Mouse (Mus musculus) adrenal gland (tissue): Measurements from ENCODE around the gene Catsperd.
"Not testable (repeated sequence)": the region's sequence is repeated elsewhere in the genome, so short reads cannot be mapped to it uniquely, and the experiment has no call there.

Experiments
- intact Hi-C: fragments of 180-260 bp; cut with DNase I; formaldehyde crosslinking; loops from one replicate; pipeline ENCODE4 v1.15.1; 2025

Catsperd gene

DNA sequence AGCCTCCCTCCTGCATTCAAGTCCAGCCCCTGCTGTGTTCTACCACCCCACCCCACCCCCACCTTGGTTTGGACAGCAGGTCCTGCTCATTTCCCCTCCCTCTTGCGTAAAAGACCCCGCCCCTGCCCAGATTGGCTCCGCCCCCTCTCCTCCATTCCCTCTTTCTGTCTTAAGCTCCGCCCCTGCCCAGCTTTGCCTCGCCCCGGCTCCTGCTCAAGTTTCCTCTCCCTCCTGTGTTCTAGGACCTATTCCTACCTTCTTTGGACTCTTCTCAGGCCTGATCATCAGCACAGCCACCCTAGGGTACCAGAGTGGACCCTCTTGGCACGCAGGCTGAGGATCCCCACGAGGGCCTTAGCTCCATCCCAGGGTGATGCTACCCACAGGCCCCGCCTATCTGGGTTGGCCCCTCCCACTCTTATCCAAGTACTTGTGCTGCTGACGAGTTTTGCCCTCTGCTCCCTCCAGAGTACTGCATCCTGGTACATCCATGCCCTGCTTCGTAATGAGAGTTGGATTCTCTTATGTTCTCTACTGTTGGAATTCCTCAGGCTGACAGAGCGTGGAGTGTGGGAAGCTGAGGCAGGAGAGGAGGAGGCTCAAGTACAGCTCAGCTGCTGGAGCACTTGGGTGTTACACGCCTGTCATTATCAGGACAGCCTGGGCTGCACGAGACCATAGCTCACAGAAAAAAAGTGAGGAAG lies 15.9 kb upstream of the Catsperd start:
- intact Hi-C loops: loop anchor here (5.0 kb wide), 1 partner anchor 55 kb away; no protein-coding TSS in a partner anchor

- intact Hi-C loops: loop anchor here (5.0 kb wide), 1 partner anchor 55 kb away; no protein-coding TSS in a partner anchor
Measured at GRCm38 (mm10) chr17:56612565-56612939, 15.4 kb upstream of the Catsperd start.

GRCm38 (mm10) chr17:56613236-56613844 lies 14.6 kb upstream of the Catsperd start, which contains the start of gene Rpl36:
Gene Rpl36, plus strand, starts transcription at chr17:56613416.
- intact Hi-C loops: loop anchor here (5.0 kb wide), 1 partner anchor 54 kb away; no protein-coding TSS in a partner anchor

DNA sequence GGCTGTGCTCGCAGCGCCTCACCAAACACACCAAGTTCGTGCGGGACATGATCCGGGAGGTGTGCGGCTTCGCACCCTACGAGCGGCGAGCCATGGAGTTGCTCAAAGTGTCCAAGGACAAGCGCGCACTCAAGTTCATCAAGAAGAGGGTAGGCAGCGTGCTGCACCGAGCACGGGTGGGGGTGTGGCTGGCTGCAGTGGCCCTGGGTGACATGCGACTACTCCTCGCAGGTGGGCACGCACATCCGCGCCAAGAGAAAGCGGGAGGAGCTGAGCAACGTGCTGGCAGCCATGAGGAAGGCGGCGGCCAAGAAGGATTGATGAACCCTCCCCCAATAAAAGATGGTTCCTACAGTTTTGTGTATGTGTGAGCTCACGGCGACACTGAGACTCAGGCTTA lies 14.1 kb upstream of the Catsperd start:
- intact Hi-C loops: loop anchor here (5.0 kb wide), 1 partner anchor 53 kb away; no protein-coding TSS in a partner anchor

- intact Hi-C loops: loop anchor here (5.0 kb wide), 1 partner anchor 53 kb away; no protein-coding TSS in a partner anchor
Measured at GRCm38 (mm10) chr17:56614391-56615135, 13.4 kb upstream of the Catsperd start.

DNA sequence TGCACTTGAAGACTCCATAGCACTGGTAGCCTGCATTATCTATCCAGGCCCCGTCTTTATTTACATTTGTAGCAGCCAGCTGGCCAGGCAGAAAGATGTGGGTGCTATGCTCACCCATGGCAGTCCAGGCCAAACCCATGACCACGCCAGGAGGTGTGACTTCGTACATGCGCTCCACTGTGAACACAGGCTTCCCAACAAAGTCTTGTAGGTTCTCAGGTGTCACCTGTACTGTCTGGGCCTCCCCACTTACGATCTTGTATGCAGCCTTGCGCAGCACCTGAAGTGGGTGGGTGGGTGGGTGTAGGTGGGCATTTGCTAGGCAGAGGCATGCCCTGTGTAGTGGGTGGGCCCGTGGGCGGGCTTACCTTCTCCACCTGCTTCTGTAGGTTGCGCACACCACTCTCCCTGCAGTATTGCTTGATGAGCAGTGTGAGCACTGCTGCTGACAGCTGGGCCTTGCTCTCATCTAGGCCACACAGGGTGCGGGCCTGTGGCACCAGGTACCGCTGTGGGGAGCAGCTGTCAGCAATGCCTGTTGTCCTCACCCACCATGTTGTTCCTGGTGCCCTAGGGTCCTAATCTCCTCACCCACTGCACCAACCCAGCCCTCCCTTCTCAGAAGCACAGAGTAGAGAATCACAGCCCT lies 12.7 kb upstream of the Catsperd start:
- intact Hi-C loops: no loop called here

- intact Hi-C loops: no loop called here
Measured at GRCm38 (mm10) chr17:56615792-56616191, 12.2 kb upstream of the Catsperd start.

- intact Hi-C loops: no loop called here
Measured at GRCm38 (mm10) chr17:56616725-56617124, 11.2 kb upstream of the Catsperd start.

- intact Hi-C loops: no loop called here
Measured at GRCm38 (mm10) chr17:56617628-56618027, 10.3 kb upstream of the Catsperd start.

GRCm38 (mm10) chr17:56625495-56625894 lies 2.4 kb upstream of the Catsperd start:
- intact Hi-C loops: no loop called here

GRCm38 (mm10) chr17:56626260-56626659 lies 1.7 kb upstream of the Catsperd start:
- intact Hi-C loops: no loop called here

DNA sequence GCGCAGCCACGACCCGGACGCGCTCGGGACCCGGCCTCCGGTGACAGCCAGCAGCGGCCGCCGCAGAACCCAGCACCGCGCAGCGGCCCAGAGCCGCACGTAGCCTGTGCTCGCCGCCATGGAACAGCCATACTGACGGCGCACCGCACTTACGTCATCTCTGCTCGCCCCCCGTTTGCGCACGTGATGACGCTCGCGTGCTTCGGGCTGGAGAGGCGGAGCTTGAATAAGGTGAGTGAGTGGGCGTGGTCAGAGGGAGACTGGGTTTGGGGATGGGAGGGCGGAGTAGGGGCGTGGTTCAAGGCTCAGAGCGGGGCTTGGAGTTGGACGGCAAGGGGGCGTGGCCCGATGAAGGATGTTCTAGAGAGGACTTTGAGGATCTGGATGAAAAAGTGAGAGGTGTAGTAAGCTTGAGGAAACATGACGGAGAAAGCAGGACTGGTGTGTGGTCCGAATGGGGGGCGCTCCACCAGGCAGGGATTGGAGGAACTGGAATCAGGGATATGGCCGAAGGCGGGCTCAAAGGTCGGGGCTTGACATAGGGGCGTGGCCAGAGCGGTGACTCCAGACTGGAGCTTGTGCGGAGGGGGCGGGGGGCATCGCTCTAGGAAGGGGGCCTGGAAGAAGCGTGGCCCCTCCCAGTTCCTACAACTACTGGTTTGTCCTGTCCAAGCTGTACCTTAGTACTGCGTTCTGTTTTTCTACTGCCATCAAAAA lies 1.0 kb upstream of the Catsperd start, which contains the start of gene Lonp1:
Lonp1 (minus strand) TSS at position 134 of the 717 bp plus-strand sequence.
- intact Hi-C loops: no loop called here

DNA sequence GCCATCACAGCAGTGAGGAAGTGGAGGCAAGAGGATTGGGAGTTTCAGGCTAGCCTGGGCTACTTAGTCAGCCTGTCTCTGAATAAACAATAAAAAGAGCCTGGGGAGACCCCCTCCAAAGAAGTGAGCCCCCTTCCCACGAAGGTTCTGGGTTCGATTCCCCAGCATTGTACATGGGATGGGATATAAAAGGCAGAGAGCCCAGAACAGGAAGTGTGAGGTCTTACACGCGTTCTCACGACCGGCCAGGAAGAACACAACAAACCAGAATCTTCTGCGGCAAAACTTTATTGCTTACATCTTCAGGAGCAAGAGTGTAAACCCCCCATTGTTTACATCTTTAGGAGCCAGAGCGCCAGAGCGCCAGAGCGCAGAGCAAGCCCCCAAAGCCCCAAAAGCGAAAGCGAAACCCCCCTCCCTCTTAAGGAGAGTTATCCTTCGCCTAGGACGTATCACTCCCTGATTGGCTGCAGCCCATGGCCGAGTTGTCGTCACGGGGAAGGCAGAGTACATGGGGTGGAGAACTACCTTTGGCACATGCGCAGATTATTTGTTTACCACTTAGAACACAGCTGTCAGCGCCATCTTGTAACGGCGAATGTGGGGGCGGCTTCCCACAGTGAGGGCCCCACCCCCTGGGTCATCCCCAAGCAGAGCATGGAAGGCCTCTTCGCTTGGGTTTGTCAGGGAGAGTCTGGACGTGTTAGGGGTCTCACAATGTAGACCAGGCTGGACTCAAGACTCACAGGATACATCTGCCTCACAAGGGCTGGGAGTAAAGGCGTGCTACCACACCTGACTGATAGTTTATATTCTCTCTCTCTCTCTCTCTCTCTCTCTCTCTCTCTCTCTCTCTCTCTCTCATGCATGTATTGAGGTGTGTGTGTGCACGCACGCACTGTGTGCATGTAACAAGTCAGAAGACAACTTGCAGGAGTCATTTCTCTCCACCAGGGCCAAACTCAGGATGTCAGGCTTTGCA lies 2.1 kb downstream of the Catsperd start:
- intact Hi-C loops: not testable (repeated sequence)

GRCm38 (mm10) chr17:56631807-56632206 lies 3.9 kb downstream of the Catsperd start:
- intact Hi-C loops: no loop called here

- intact Hi-C loops: no loop called here
Measured at GRCm38 (mm10) chr17:56634023-56634422, 6.1 kb downstream of the Catsperd start.

DNA sequence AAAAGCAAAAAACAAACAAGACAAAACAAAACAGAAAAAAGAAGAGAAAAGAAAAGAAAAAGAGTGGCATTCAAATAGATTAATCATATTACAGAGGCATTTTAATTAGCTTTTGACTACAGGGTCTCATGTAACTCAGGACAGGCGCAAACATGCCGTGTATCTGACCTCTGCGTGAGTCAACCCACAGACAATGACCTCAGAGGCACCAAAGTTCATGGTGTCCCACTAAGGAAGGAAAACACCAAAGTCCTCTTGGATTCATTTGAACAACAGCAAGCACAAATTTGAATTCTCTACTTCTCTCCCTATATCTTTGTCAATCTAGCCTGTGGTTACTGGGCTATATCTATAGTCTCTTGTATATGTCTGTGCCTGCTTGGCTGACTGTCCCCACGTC lies 15.3 kb downstream of the Catsperd start:
- intact Hi-C loops: no loop called here

GRCm38 (mm10) chr17:56647546-56647945 lies 19.6 kb downstream of the Catsperd start:
- intact Hi-C loops: no loop called here

GRCm38 (mm10) chr17:56651801-56652200 lies 23.9 kb downstream of the Catsperd start:
- intact Hi-C loops: no loop called here

DNA sequence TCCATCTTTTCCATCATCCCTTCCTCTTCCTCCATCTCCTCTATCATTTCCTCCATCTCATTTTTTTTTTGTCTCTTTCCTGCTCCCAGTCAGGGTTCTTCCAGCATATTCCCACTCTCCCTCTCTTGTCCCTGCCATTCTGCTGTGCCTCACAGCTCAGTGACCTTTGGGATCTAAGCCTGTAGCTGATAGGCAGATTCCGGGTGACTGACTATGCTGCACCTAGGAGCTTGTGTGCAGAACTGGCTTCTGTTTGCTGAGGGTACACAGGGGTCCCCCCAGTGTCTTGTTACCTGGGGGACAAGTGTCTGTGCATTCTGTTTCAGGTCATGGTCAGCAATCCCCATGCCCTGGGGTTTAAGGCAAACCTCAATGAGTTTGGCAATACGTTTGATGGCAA lies 26.8 kb downstream of the Catsperd start:
- intact Hi-C loops: no loop called here
